Mouse (Mus musculus): ENCODE measurements around the gene Habp4. TPM values are rescaled to one million over a fixed set of nuclear protein-coding genes. Genes with fewer than 3 reads are reported as not detected.

Habp4 gene
- polyA plus RNA-seq, 1 experiment, result 19.1 TPM

- no peaks in the 10 kb centered on the region for H3K27me3 ChIP-seq (ENCODE audit: control insufficient read depth, insufficient read depth, insufficient read length)
- peaks cover 4% of the 10 kb centered on the region for H3K36me3 ChIP-seq (ENCODE audit: control insufficient read depth, insufficient read depth)
- no peaks in the 10 kb centered on the region for H3K79me3 ChIP-seq (ENCODE audit: low read depth)
- no peaks in the 10 kb centered on the region for H3K79me2 ChIP-seq (ENCODE audit: control insufficient read depth, insufficient read depth)
- no peak for TF ChIP-seq MYOG (IDR thresholded peaks at IDR 0.05; ENCODE audit: control insufficient read depth, extremely low read depth, insufficient read length)
- no peak for TF ChIP-seq CTCF (IDR thresholded peaks at IDR 0.05; ENCODE audit: control insufficient read depth, insufficient read depth, insufficient read length)
- TF ChIP-seq MAX (IDR thresholded peaks at IDR 0.05), result no peak
- no peak for TF ChIP-seq CEBPB (IDR thresholded peaks at IDR 0.05; ENCODE audit: low read depth)
- no peak for TF ChIP-seq MYOD1 (IDR thresholded peaks at IDR 0.05; ENCODE audit: control insufficient read depth, insufficient read length, low read depth)
- no peak for TF ChIP-seq USF1 (IDR thresholded peaks at IDR 0.05; ENCODE audit: low read depth)
- no peak for TF ChIP-seq FOSL1 (IDR thresholded peaks at IDR 0.05; ENCODE audit: insufficient read depth, low read length, poor library complexity, severe bottlenecking)
- H3ac ChIP-seq (ENCODE audit: control insufficient read depth, insufficient read length, low read depth), result no peak overlapping the region
- H3K4me3 ChIP-seq (ENCODE audit: insufficient read depth, poor library complexity, severe bottlenecking), result no peak overlapping the region
These were observed 18.7 kb downstream of the Habp4 start for GRCm38 (mm10) chr13:64180300-64180699.

- no peak overlapping the region for H3K4me3 ChIP-seq (ENCODE audit: insufficient read depth, poor library complexity, severe bottlenecking)
- H3ac ChIP-seq (ENCODE audit: control insufficient read depth, insufficient read length, low read depth), result no peak overlapping the region
- H3K36me3 ChIP-seq (ENCODE audit: control insufficient read depth, insufficient read depth), result peaks cover 4% of the 10 kb centered on the region
- no peaks in the 10 kb centered on the region for H3K79me2 ChIP-seq (ENCODE audit: control insufficient read depth, insufficient read depth)
- TF ChIP-seq MYOD1 (IDR thresholded peaks at IDR 0.05; ENCODE audit: control insufficient read depth, insufficient read length, low read depth) (no peak), MAX (IDR thresholded peaks at IDR 0.05) (no peak), MYOG (IDR thresholded peaks at IDR 0.05; ENCODE audit: control insufficient read depth, extremely low read depth, insufficient read length) (no peak), FOSL1 (IDR thresholded peaks at IDR 0.05; ENCODE audit: insufficient read depth, low read length, poor library complexity, severe bottlenecking) (no peak), CEBPB (IDR thresholded peaks at IDR 0.05; ENCODE audit: low read depth) (no peak), CTCF (IDR thresholded peaks at IDR 0.05; ENCODE audit: control insufficient read depth, insufficient read depth, insufficient read length) (no peak), USF1 (IDR thresholded peaks at IDR 0.05; ENCODE audit: low read depth) (no peak)
- H3K79me3 ChIP-seq (ENCODE audit: low read depth), result no peaks in the 10 kb centered on the region
- H3K27me3 ChIP-seq (ENCODE audit: control insufficient read depth, insufficient read depth, insufficient read length), result no peaks in the 10 kb centered on the region
These were observed 19.3 kb downstream of the Habp4 start for GRCm38 (mm10) chr13:64180888-64181287.

GRCm38 (mm10) chr13:64182091-64182490 lies 20.5 kb downstream of the Habp4 start:
- Histone ChIP-seq H3K79me2 (ENCODE audit: control insufficient read depth, insufficient read depth) (no peaks in the 10 kb centered on the region), H3ac (ENCODE audit: control insufficient read depth, insufficient read length, low read depth) (no peak overlapping the region), H3K27me3 (ENCODE audit: control insufficient read depth, insufficient read depth, insufficient read length) (no peaks in the 10 kb centered on the region), H3K36me3 (ENCODE audit: control insufficient read depth, insufficient read depth) (peaks cover 10% of the 10 kb centered on the region), H3K79me3 (ENCODE audit: low read depth) (no peaks in the 10 kb centered on the region), H3K4me3 (ENCODE audit: insufficient read depth, poor library complexity, severe bottlenecking) (no peak overlapping the region)
- no peak for TF ChIP-seq CTCF (IDR thresholded peaks at IDR 0.05; ENCODE audit: control insufficient read depth, insufficient read depth, insufficient read length)
- TF ChIP-seq FOSL1 (IDR thresholded peaks at IDR 0.05; ENCODE audit: insufficient read depth, low read length, poor library complexity, severe bottlenecking), result no peak
- TF ChIP-seq MYOG (IDR thresholded peaks at IDR 0.05; ENCODE audit: control insufficient read depth, extremely low read depth, insufficient read length), result no peak
- no peak for TF ChIP-seq MAX (IDR thresholded peaks at IDR 0.05)
- TF ChIP-seq CEBPB (IDR thresholded peaks at IDR 0.05; ENCODE audit: low read depth), result no peak
- no peak for TF ChIP-seq MYOD1 (IDR thresholded peaks at IDR 0.05; ENCODE audit: control insufficient read depth, insufficient read length, low read depth)
- no peak for TF ChIP-seq USF1 (IDR thresholded peaks at IDR 0.05; ENCODE audit: low read depth)

GRCm38 (mm10) chr13:64183583-64183982 lies 22.0 kb downstream of the Habp4 start:
- no peak for TF ChIP-seq FOSL1 (IDR thresholded peaks at IDR 0.05; ENCODE audit: insufficient read depth, low read length, poor library complexity, severe bottlenecking)
- TF ChIP-seq MYOD1 (IDR thresholded peaks at IDR 0.05; ENCODE audit: control insufficient read depth, insufficient read length, low read depth), result no peak
- TF ChIP-seq CEBPB (IDR thresholded peaks at IDR 0.05; ENCODE audit: low read depth), result no peak
- no peak for TF ChIP-seq CTCF (IDR thresholded peaks at IDR 0.05; ENCODE audit: control insufficient read depth, insufficient read depth, insufficient read length)
- no peak for TF ChIP-seq MYOG (IDR thresholded peaks at IDR 0.05; ENCODE audit: control insufficient read depth, extremely low read depth, insufficient read length)
- no peak for TF ChIP-seq MAX (IDR thresholded peaks at IDR 0.05)
- TF ChIP-seq USF1 (IDR thresholded peaks at IDR 0.05; ENCODE audit: low read depth), result no peak

GRCm38 (mm10) chr13:64184361-64184760 lies 22.7 kb downstream of the Habp4 start:
- H3K79me3 ChIP-seq (ENCODE audit: low read depth), result no peaks in the 10 kb centered on the region
- no peak overlapping the region for H3K4me3 ChIP-seq (ENCODE audit: insufficient read depth, poor library complexity, severe bottlenecking)
- H3K79me2 ChIP-seq (ENCODE audit: control insufficient read depth, insufficient read depth), result no peaks in the 10 kb centered on the region
- H3ac ChIP-seq (ENCODE audit: control insufficient read depth, insufficient read length, low read depth), result no peak overlapping the region
- no peak for TF ChIP-seq MYOD1 (IDR thresholded peaks at IDR 0.05; ENCODE audit: control insufficient read depth, insufficient read length, low read depth)
- no peak for TF ChIP-seq CTCF (IDR thresholded peaks at IDR 0.05; ENCODE audit: control insufficient read depth, insufficient read depth, insufficient read length)
- TF ChIP-seq USF1 (IDR thresholded peaks at IDR 0.05; ENCODE audit: low read depth), result no peak
- TF ChIP-seq MAX (IDR thresholded peaks at IDR 0.05), result no peak
- no peak for TF ChIP-seq FOSL1 (IDR thresholded peaks at IDR 0.05; ENCODE audit: insufficient read depth, low read length, poor library complexity, severe bottlenecking)
- TF ChIP-seq MYOG (IDR thresholded peaks at IDR 0.05; ENCODE audit: control insufficient read depth, extremely low read depth, insufficient read length), result no peak
- TF ChIP-seq CEBPB (IDR thresholded peaks at IDR 0.05; ENCODE audit: low read depth), result no peak
- H3K27me3 ChIP-seq (ENCODE audit: control insufficient read depth, insufficient read depth, insufficient read length), result no peaks in the 10 kb centered on the region
- peaks cover 10% of the 10 kb centered on the region for H3K36me3 ChIP-seq (ENCODE audit: control insufficient read depth, insufficient read depth)

More at GRCm38 (mm10) chr13:64183583-64183982, 22.0 kb downstream of the Habp4 start:
- Histone ChIP-seq H3K36me3 (ENCODE audit: control insufficient read depth, insufficient read depth) (peaks cover 10% of the 10 kb centered on the region), H3ac (ENCODE audit: control insufficient read depth, insufficient read length, low read depth) (no peak overlapping the region), H3K79me2 (ENCODE audit: control insufficient read depth, insufficient read depth) (no peaks in the 10 kb centered on the region), H3K27me3 (ENCODE audit: control insufficient read depth, insufficient read depth, insufficient read length) (no peaks in the 10 kb centered on the region), H3K4me3 (ENCODE audit: insufficient read depth, poor library complexity, severe bottlenecking) (no peak overlapping the region), H3K79me3 (ENCODE audit: low read depth) (no peaks in the 10 kb centered on the region)

GRCm38 (mm10) chr13:64185176-64185575 lies 23.6 kb downstream of the Habp4 start:
- TF ChIP-seq MYOD1 (IDR thresholded peaks at IDR 0.05; ENCODE audit: control insufficient read depth, insufficient read length, low read depth), result no peak

More at GRCm38 (mm10) chr13:64185176-64185575, 23.6 kb downstream of the Habp4 start:
- Histone ChIP-seq H3K36me3 (ENCODE audit: control insufficient read depth, insufficient read depth) (peaks cover 7% of the 10 kb centered on the region), H3K79me2 (ENCODE audit: control insufficient read depth, insufficient read depth) (no peaks in the 10 kb centered on the region), H3K27me3 (ENCODE audit: control insufficient read depth, insufficient read depth, insufficient read length) (no peaks in the 10 kb centered on the region), H3K79me3 (ENCODE audit: low read depth) (no peaks in the 10 kb centered on the region), H3ac (ENCODE audit: control insufficient read depth, insufficient read length, low read depth) (no peak overlapping the region), H3K4me3 (ENCODE audit: insufficient read depth, poor library complexity, severe bottlenecking) (no peak overlapping the region)
